Mouse (Mus musculus) heart, adult 2 months (tissue): Measurements from ENCODE around the gene Ccdc126.

Experiments
- CTCF ChIP-seq: fragments of 200-600 bp; IDR thresholded peaks from 2 replicates; pipeline ENCODE4 v1.8.1; 2022; ENCODE audit warnings: antibody characterized with exemption, mild to moderate bottlenecking, moderate library complexity
- EP300 ChIP-seq: fragments of 200-500 bp; IDR thresholded peaks from 2 replicates; pipeline ENCODE4 v1.6.1; 2011; ENCODE audit warnings: low read depth, low read length, control low read depth; ENCODE audit not compliant: insufficient read depth
- POLR2A ChIP-seq: fragments of 200-500 bp; IDR thresholded peaks from 2 replicates; pipeline ENCODE4 v1.6.1; 2011; ENCODE audit warnings: mild to moderate bottlenecking, low read depth, low read length, control low read depth; ENCODE audit not compliant: insufficient read depth

DNA sequence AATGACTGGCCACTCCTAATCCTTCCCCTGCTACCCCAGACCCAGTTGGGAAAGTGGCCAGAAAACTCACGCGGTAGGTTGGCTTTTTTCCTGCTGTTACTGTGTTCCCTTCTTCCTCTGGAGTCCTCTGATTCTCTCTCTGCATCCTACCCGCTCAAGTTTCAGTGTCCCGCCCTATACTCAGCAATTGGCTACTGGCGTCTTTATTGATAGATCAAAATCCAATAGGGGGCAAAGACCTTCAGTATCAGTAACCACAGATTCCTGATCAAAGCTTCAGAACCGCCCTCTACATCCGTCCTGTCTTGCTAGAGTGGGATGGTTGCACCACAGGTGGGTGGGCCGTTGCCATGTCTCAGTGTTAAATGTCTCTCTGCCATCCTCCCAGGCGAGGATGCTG is 19.5 kb downstream of the Ccdc126 start:
- no peak for TF ChIP-seq POLR2A
- no peak for TF ChIP-seq CTCF
- no peak for TF ChIP-seq EP300
